Mouse (Mus musculus): ENCODE data around the gene Klc3. TPM values are rescaled to one million over a fixed set of nuclear protein-coding genes. Genes with fewer than 3 reads are reported as not detected.
A peak's percentile ranks its signal among the peaks of the same experiment; 100 is the strongest.

Gene Klc3
- total RNA-seq, 2 experiments from 2014 or later, result 2.2 to 3.4 TPM

DNA sequence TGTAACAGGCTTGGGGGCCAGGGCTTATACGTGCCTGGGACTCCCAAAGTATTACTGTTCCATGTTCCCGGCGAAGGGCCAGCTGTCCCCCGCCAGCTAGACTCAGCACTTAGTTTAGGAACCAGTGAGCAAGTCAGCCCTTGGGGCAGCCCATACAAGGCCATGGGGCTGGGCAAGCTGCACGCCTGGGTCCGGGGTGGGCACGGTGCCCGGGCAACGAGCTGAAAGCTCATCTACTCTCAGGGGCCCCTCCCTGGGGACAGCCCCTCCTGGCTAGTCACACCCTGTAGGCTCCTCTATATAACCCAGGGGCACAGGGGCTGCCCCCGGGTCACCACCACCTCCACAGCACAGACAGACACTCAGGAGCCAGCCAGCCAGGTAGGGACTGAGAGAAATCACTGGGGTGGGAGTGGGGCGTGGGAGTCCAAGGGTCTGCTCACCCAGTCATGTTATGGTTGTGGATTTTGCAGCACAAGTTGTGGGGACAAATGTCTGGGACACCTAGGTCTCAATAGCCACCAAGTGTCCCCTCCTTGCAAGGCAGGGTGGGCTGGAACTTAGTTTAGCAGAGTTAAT lies 7.0 kb upstream of the Klc3 start:
- no peak for DNase-seq (ENCODE audit: extremely low spot score in 1 of 2, low spot score in 1 of 2)

DNA sequence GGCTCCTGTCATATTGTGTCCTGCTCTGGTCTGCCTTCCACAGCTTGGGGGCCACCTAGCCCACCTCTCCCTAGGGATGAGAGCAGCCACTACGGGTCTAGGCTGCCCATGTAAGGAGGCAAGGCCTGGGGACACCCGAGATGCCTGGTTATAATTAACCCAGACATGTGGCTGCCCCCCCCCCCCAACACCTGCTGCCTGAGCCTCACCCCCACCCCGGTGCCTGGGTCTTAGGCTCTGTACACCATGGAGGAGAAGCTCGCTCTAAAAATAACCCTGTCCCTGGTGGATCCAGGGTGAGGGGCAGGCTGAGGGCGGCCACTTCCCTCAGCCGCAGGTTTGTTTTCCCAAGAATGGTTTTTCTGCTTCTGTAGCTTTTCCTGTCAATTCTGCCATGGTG lies 5.8 kb upstream of the Klc3 start:
- DNase-seq (ENCODE audit: extremely low spot score in 1 of 2, low spot score in 1 of 2), result no peak

DNA sequence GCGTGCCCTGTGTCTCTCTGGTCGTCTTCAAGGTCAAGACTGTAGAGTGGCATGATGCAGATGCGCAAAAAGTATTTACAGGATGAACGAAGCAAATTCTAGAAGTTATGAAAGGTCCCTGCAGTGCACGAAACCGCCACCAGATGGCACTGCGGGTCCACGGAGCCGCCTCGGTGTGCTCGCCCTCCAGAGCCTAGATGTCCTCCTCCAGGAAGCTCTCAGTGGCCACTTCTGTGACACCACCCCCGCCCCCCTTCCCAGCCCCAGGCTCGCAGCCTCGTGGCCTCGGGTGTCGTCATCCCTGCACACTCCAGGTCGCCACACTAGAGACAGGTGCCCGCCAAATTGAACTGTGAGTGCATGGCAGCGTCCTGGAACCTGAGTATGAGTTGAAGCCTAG lies 1.5 kb upstream of the Klc3 start:
- DNase-seq (ENCODE audit: extremely low spot score in 1 of 2, low spot score in 1 of 2), result peak; percentile 89 to 95

DNA sequence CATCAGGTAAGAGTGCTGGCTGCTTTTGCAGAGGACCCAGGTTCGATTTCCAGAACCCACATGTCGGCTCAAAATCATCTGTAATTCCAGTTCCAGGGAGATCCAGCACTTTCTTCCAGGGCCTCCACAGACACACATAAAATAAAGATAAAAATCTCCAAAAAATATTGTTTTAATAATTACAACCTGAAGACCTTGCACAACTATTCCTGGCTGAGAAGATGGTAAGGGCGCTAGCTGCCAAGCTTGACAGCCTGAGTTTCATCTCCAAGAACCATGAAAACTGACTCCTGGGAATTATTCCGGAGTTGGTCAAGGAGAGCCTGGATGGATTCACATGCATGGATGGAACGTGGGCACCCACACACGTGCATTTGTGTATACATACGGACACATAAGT lies 572 bp upstream of the Klc3 start, which contains the start of gene Ckm:
Ckm (plus strand) TSS at position 301 of the 400 bp plus-strand sequence.
- DNase-seq (ENCODE audit: extremely low spot score in 1 of 2, low spot score in 1 of 2), result no peak

DNA sequence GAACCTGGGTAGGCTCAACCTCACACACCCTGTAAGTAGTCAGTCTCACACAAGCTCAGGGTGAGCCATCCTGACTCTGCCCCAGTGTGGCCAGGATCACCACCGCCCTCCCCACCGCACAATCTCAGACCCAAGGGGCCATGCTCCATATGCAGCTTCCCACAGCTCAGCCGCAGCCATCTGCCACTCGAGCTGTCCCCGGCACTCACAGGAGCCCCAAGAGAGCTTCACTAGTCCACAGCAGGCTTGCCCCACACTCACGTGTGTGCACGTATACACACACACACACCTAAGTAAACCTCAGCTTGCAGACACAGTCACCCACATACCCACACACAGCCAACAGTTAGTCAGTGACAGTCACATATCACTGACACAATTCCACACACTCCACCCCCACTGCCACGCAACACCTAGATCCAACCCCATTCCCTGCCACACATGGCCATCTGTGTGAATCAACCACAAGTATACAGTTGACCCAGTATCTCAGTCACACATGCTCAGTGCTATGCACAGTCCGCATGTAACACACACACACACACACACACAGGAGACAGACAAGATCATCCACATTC lies 1.3 kb downstream of the Klc3 start:
- DNase-seq (ENCODE audit: extremely low spot score in 1 of 2, low spot score in 1 of 2), result no peak

DNA sequence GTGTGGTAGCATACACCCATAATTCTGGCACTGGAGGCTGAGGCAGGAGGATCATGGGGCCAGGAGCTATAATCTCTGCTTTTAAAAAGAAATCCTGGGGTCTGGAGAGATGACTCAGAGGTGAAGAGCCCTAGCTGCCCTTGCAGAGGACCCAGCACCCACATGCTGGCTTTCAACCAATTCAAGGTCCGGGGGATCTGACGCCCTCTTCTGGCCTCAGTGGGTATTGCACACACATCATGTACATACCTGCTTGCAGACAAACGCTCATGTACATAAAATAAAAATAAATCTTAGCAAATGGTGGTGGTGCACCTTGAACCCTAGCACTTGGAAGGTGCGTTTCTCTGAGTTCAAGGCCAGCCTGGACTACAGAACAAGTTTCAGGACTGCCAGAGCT lies 3.0 kb downstream of the Klc3 start:
- no peak for DNase-seq (ENCODE audit: extremely low spot score in 1 of 2, low spot score in 1 of 2)

DNA sequence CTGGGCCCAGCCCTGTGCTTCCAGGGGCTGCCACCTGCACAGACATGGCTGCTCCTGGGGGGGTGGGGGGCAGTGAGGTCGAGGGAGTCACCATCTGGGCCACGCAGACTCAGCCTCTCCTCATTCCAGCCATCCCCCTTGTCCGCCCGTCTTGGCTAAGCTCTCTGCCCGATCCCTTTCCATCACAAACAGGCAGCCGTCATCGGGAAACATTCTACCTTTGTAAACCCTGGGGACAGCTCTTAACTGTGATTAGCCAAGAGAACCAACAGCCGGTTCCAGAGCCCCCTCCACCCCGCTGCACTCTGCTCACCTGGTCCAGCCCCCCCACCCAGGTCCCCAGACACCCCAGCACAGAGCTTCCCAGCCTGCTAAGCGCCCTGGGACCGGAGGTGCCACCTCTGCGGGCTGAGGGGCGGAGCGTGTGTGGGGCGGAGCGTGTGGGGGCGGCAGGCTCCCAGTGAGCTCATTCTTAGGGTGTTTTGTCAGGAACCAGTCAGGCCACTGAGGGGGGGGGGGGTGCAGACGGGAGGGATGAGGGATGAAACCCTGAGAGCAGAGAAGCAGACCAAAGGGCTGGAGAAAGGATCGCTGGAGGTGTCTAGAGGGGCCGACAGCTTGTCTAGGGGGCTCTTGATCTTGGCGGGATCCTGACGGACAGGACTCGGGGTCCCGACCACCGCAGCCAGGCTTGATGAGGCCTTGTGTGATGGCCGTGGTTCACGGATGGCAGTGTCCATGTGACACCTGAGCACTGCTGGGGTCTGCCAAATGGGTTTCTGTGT lies 4.2 kb downstream of the Klc3 start:
- no peak for DNase-seq (ENCODE audit: extremely low spot score in 1 of 2, low spot score in 1 of 2)

DNA sequence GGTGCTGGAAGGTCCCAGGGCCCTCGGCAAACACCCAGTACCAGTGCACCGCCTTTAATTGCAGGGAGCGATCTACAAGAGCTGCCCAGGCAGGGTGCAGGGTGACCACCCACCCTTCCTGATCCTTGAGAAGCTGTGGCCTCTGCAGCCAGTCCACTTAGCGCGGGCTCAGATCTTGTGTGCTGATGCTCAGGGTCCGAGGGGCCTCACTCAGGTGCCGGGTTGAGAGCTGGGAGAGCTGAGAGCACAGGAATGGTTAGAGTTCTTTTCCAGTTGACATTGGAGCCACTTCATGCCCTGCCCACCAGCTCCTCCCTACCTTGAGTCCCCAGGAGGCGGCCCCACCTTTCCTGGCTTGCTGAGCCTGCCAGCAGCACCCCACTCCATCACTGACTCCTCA lies 9.4 kb downstream of the Klc3 start:
- no peak for DNase-seq (ENCODE audit: extremely low spot score in 1 of 2, low spot score in 1 of 2)

DNA sequence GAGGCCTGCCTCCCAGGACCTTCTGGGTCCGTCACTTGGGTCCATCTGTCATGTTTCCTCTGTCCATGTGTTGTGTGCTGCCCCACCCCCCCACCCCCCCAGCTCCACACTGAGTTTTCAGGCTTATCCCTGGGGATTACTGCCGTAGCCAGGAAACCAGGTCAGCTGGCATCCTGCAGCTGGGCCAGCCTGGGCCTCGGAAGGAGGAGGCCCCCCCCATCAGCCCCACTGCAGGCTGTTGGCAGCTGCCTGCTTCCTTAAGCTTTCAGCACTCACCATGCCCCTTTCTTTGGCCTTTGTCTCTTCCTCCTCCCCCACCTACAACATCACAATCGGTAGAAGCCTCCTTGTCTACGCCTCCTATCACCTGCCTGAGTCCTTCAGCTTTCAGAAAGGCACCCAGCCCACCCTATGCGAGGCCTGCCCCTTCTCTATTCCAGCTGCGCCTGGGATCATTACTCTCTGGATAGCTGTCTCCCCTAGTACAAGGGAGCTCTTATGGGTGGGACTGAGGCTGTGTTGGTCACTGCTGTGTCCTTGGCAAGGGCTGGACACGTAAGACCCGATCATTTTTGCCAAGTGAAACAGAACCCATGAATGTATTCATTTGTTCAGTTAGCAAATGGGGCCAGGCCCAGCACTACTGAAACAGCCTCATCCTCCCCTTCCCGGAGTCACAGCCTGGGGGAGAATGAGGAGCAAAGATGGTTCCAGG lies 15.0 kb downstream of the Klc3 start:
- no peak for DNase-seq (ENCODE audit: extremely low spot score in 1 of 2, low spot score in 1 of 2)

DNA sequence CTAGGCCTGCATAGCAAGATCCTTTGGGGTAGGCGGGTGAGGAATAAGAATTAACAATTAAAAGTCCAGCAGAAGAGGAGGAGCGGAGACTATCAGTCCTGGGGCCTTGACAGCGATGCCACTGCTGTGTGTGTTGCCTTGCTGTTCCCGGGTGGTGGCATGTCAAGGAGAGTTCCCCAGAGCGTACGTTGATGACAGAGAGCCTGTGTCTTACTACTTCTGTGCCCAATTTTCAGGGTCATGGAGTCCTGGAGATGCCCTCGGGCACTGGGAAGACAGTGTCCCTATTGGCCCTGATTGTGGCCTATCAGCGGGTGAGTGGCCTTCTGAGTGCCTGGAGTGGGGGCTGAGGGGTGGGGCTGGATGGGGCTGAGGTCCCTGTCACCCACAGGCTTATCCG lies 20.2 kb downstream of the Klc3 start:
- DNase-seq (ENCODE audit: extremely low spot score in 1 of 2, low spot score in 1 of 2), result no peak

DNA sequence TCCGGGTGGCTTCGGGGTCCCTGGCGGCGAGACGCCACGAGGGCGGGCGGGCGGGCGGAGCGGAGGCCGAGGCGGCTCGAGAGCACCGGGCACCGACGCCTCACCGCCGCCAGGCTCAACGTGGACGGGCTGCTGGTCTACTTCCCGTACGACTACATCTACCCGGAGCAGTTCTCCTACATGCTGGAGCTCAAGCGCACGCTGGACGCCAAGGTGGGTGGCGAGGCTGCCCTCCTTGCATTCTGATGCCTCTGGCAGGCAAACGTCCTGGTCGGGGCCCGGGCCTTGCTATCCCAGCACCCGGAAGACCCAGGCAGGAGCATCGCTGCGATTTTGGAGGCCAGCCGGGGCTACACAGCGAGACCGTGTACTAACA lies 21.8 kb downstream of the Klc3 start:
- DNase-seq (ENCODE audit: extremely low spot score in 1 of 2, low spot score in 1 of 2), result peak; percentile 26 to 49

DNA sequence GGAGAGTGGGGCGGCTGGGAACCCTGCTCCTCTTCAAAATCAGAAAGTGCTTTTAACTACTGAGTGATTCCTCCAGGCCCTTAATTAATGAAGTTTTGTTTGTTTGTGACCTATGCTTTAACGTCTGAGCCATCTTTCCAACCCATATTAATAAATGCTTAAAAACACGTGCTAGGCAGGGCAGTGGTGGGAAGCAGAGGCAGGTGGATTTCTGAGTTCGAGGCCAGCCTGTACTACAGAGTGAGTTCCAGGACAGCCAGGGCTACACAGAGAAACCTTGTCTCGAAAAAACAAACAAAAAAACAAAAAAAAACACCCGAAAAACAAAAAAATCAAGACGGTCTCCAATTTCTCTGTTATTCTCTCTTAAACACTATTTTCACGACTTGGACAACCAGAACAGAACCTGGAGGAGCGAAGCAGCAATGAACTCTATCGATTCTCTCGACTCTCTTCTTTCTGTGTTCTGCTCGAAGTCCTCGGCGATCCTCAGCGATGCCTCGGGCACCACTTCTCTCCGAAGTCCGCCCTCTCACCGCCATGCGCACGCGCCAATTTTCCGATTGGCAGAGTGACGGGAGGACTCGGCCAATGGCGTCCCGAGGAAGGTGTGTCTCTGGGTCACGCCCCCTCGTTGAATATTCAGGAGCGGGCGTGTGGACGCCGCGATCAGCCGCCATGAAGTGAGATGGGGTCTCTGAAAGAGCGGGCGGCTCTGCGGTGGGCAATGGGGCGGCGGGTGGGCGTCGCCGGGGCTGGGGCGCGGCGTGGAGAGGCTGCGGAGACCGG lies 22.3 kb downstream of the Klc3 start, which contains the start of gene Ercc2:
Ercc2 (plus strand) TSS at position 634 of the 789 bp plus-strand sequence.
- peak; percentile 95 to 96 for DNase-seq (ENCODE audit: extremely low spot score in 1 of 2, low spot score in 1 of 2)

DNA sequence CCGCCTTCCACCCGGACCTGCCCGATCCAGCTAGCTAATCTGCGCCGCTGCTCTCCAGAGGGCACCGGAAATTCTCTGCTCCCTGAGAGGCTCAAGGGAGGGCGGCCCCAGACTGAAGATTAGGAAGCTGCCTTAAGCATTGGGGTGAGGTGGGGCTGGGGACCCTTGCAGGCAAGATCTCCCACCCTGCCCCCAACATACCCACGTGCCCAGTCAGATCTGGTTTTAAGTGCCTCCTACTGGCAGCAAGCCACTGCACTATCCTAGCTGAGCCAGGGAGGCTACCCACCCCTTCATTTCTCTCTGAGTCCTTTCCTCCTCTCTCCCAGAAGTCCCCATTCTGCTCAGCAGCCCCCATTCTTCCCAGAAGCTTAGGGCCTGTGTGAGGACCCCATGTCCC lies 25.9 kb downstream of the Klc3 start:
- no peak for DNase-seq (ENCODE audit: extremely low spot score in 1 of 2, low spot score in 1 of 2)

DNA sequence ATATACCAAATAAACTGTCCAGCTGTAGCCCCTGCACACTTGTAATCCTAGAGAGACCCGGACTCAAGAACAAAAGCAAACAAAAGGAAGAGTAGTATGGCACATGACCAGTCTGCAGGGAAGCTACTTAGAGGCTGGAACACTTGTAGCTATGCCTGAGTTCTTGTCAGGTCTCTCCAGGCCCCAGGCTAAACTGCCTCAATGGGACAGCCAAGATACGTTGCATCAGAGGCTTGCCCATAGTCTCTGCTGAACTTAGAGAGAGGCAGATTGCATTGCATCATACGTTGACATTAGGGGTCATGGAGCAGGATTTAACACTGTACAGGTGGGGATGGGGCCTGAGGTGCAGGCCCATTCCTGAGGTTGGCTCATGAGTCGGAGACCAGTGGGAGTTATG lies 27.9 kb downstream of the Klc3 start:
- DNase-seq (ENCODE audit: extremely low spot score in 1 of 2, low spot score in 1 of 2), result no peak

DNA sequence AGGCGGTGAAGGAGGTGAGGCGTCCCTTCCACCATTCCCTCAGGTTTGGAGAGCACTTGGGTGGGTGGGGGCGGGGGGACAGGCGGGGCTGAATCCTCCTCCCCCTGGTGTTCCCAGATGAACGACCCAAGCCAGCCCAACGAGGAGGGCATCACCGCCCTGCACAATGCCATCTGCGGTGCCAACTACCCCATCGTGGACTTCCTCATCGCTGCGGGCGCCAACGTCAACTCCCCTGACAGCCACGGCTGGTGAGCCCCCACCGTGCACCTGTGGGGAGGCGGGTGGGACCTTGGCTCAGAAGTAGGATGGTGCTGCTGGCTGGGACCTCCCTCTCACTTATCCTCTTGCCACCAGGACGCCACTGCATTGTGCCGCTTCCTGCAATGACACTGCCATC lies 28.5 kb downstream of the Klc3 start:
- no peak for DNase-seq (ENCODE audit: extremely low spot score in 1 of 2, low spot score in 1 of 2)

DNA sequence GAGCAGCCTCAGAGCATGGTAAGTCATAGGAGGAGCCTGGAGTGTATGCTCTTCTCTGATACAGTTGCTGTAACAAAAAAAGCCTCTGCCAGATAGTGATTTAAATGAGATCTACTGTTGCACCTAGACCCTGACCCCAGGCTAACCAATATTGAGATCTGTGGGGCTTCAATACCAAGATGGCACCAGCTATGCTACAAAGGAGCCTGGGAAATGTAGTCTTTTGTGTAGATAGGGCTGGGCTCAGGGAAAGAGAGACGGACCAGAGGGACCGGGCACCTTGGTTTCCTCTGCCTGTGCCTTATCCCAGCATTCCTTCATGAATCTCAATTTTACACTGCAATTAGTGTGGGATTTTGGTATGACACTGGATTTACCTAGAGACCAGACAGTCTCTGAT lies 30.5 kb downstream of the Klc3 start:
- DNase-seq (ENCODE audit: extremely low spot score in 1 of 2, low spot score in 1 of 2), result no peak

DNA sequence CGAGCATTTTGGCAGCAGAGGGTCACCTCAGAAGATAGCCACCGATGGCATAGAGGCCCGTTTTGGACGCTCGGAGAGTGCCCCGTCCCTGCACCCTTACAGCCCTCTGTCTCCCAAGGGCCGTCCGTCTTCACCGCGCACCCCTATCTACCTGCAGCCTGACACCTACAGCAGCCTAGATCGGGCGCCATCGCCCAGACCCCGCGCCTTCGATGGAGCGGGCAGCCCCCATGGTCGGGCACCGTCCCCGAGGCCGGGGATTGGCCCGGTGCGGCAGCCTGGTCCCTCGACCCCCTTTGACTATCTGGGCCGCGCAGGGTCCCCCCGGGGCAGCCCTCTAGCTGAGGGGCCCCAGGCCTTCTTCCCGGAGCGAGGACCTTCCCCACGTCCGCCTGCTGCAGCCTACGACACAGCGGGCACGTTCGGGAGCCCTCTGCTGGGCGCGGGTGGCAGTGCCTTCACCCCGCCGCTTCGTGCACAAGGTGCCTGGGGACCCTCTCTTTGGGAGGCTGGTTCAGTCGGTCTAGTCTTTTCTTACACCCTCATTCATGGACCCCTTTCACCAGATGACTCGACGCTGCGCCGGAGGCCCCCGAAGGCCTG lies 34.0 kb downstream of the Klc3 start:
- peak; percentile 62 to 79 for DNase-seq (ENCODE audit: extremely low spot score in 1 of 2, low spot score in 1 of 2)

DNA sequence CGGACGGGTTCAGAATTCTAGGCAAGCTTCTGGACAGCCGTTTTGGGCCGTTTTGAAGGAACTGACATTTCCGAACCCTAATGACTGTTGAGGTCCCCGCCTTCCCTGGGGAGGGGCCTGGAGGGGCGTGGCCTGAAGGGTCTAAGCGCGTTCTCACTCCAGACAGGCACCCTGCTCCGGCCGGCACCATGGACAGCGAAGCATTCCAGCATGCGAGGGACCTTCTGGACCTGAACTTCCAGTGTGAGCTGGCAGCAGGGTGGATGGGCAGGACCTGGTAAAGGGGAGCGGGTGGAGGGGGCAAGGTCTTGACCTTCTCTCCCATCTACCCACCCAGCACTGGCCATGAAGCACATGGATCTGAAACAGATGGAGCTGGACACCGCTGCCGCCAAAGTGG lies 35.5 kb downstream of the Klc3 start:
- no peak for DNase-seq (ENCODE audit: extremely low spot score in 1 of 2, low spot score in 1 of 2)

DNA sequence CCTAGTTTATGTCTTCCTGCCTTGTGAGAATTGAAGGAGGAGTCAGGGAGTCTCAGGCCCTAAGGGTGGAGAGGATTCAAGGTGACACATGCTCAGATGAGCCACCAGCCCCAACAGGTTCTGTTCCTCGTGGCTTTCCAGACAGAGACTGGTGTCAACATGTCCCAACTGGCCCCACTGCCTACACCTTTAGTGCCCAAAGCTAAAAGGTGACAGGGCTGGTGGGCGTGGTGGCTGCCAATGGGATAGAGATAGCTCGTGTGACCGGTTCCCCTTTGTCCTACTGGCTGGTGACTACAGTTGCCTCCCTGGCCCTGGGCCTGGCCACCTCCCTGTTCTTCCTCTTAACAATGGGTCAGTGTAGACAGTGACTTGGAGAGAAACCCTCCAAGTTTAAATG lies 38.5 kb downstream of the Klc3 start:
- DNase-seq (ENCODE audit: extremely low spot score in 1 of 2, low spot score in 1 of 2), result no peak

DNA sequence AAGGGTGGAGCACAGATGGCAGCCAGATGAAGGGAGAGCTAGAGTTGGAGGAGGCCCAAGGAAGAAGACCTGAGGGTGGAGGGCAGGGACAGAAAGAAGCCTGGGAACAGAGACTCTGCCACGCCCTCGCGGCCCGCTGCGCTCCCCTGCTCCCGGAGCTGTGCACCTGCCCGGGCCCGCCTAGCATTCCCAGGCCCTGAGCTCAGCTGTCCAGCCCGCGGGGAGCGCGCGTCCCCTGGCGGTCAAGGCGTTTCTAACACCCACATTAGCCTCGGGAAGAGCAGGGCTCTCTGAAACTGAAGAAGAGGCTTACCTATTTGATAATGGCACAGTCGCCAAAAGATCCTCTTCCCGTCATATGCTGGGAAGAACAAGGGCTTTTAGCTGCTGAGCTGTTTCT lies 40.0 kb downstream of the Klc3 start:
- DNase-seq (ENCODE audit: extremely low spot score in 1 of 2, low spot score in 1 of 2), result peak in 1 of 2 experiments; percentile 62
